Mouse (Mus musculus): ENCODE data around the gene Lrp8. TPM values are rescaled to one million over a fixed set of nuclear protein-coding genes. Genes with fewer than 3 reads are reported as not detected.

The Lrp8 gene
- total RNA-seq, 4 experiments from 2014 or later, result 82.8 to 103 (median 94.8) TPM

- no peak for DNase-seq (ENCODE audit: low spot score in 2 of 2)
Observed at GRCm38 (mm10) chr4:107807796-107808195, 5.7 kb downstream of the Lrp8 start.

GRCm38 (mm10) chr4:107808655-107809054, 6.6 kb downstream of the Lrp8 start:
- no peak for DNase-seq (ENCODE audit: low spot score in 2 of 2)

- no peak for DNase-seq (ENCODE audit: low spot score in 2 of 2)
Observed at GRCm38 (mm10) chr4:107811006-107811405, 8.9 kb downstream of the Lrp8 start.

- DNase-seq (ENCODE audit: low spot score in 2 of 2), result no peak
Observed at GRCm38 (mm10) chr4:107811716-107812330, 9.8 kb downstream of the Lrp8 start.

- DNase-seq (ENCODE audit: low spot score in 2 of 2), result no peak
Observed at GRCm38 (mm10) chr4:107812336-107812735, 10.3 kb downstream of the Lrp8 start.

- DNase-seq (ENCODE audit: low spot score in 2 of 2), result no peak
Observed at GRCm38 (mm10) chr4:107816459-107816858, 14.4 kb downstream of the Lrp8 start.

- DNase-seq (ENCODE audit: low spot score in 2 of 2), result peak; percentile 64 to 66
Observed at GRCm38 (mm10) chr4:107817463-107817862, 15.4 kb downstream of the Lrp8 start.

- peak in 1 of 2 experiments; percentile 29 for DNase-seq (ENCODE audit: low spot score in 2 of 2)
Observed at GRCm38 (mm10) chr4:107819990-107820719, 18.1 kb downstream of the Lrp8 start.

- DNase-seq (ENCODE audit: low spot score in 2 of 2), result peak in 1 of 2 experiments; percentile 45
Observed at GRCm38 (mm10) chr4:107820856-107821619, 19.0 kb downstream of the Lrp8 start.

- DNase-seq (ENCODE audit: low spot score in 2 of 2), result peak in 1 of 2 experiments; percentile 33
Observed at GRCm38 (mm10) chr4:107822936-107823411, 20.9 kb downstream of the Lrp8 start.

- peak in 1 of 2 experiments; percentile 17 for DNase-seq (ENCODE audit: low spot score in 2 of 2)
Observed at GRCm38 (mm10) chr4:107823511-107823910, 21.4 kb downstream of the Lrp8 start.

GRCm38 (mm10) chr4:107828727-107829218, 26.7 kb downstream of the Lrp8 start:
- peak; percentile 29 to 66 for DNase-seq (ENCODE audit: low spot score in 2 of 2)

- peak in 1 of 2 experiments; percentile 48 for DNase-seq (ENCODE audit: low spot score in 2 of 2)
Observed at GRCm38 (mm10) chr4:107829675-107830074, 27.6 kb downstream of the Lrp8 start.

GRCm38 (mm10) chr4:107830189-107830588, 28.1 kb downstream of the Lrp8 start:
- no peak for DNase-seq (ENCODE audit: low spot score in 2 of 2)

GRCm38 (mm10) chr4:107830821-107831221, 28.8 kb downstream of the Lrp8 start:
- DNase-seq (ENCODE audit: low spot score in 2 of 2), result no peak

GRCm38 (mm10) chr4:107831678-107832077, 29.6 kb downstream of the Lrp8 start:
- DNase-seq (ENCODE audit: low spot score in 2 of 2), result no peak

GRCm38 (mm10) chr4:107833525-107833924, 31.5 kb downstream of the Lrp8 start:
- DNase-seq (ENCODE audit: low spot score in 2 of 2), result no peak

GRCm38 (mm10) chr4:107834643-107835314, 32.7 kb downstream of the Lrp8 start:
- DNase-seq (ENCODE audit: low spot score in 2 of 2), result no peak

- no peak for DNase-seq (ENCODE audit: low spot score in 2 of 2)
Observed at GRCm38 (mm10) chr4:107835508-107835909, 33.4 kb downstream of the Lrp8 start.

GRCm38 (mm10) chr4:107836758-107837157, 34.7 kb downstream of the Lrp8 start:
- peak; percentile 74 to 77 for DNase-seq (ENCODE audit: low spot score in 2 of 2)

GRCm38 (mm10) chr4:107837910-107838309, 35.8 kb downstream of the Lrp8 start:
- no peak for DNase-seq (ENCODE audit: low spot score in 2 of 2)

Data from layer of hippocampus, adult 8-10 months (tissue).